In genomic region chr5:24029331-24029771, GRCm38 (mm10) we compare ENCODE assay signal across 8 mouse cellular contexts. TPM values are rescaled to one million over a fixed set of nuclear protein-coding genes. Genes with fewer than 3 reads are reported as not detected.
A peak's percentile ranks its signal among the peaks of the same experiment; 100 is the strongest.
DNase-seq lines count a peak whose midpoint lies in the region; ATAC-seq and TF ChIP-seq lines count a peak whose summit lies in the region.

No protein-coding gene starts in this region.

- H3K4me2 ChIP-seq in liver, embryonic 11.5 days, result peak overlapping the region; percentile 86
- H3K4me2 ChIP-seq in myocyte (ENCODE audit: low read depth), result peak overlapping the region; percentile 92
- H3K4me2 ChIP-seq in stomach, embryonic 16.5 days (ENCODE audit: low read depth, low read length), result peak overlapping the region; percentile 87

- H3K27me3 ChIP-seq in kidney, adult 2 months (replicated peaks; ENCODE audit: control insufficient read depth, insufficient read depth, low read length), result no peaks in the 10 kb centered on the region
- H3K27me3 ChIP-seq in liver, embryonic 11.5 days (replicated peaks; ENCODE audit: control insufficient read depth, insufficient read depth, low read length), result no peaks in the 10 kb centered on the region
- no peaks in the 10 kb centered on the region for H3K27me3 ChIP-seq in myocyte (ENCODE audit: control insufficient read depth, insufficient read depth, insufficient read length)
- H3K27me3 ChIP-seq in stomach, embryonic 16.5 days (ENCODE audit: control insufficient read depth, insufficient read depth, low read length), result no peaks in the 10 kb centered on the region

- ATAC-seq in granulocyte monocyte progenitor cell, adult 5-6 weeks (replicated peaks; ENCODE audit: poor library complexity, severe bottlenecking), result peak; percentile 40
- peak; percentile 59 for ATAC-seq in liver, embryonic 11.5 days (replicated peaks; ENCODE audit: low FRiP score)
- ATAC-seq in stomach, embryonic 16.5 days (ENCODE audit: insufficient read depth, low FRiP score), result 0 out of 2 replicates have a peak, but pooled peaks have one; percentile 27

- H3K4me1 ChIP-seq in kidney, adult 2 months (ENCODE audit: control insufficient read depth, insufficient read depth, low read length), result no peaks in the 10 kb centered on the region; the same call in 1 of the 2 replicates
- H3K4me1 ChIP-seq in liver, embryonic 11.5 days (replicated peaks; ENCODE audit: control insufficient read depth, insufficient read depth, low read length), result peaks cover 6% of the 10 kb centered on the region
- H3K4me1 ChIP-seq in stomach, embryonic 16.5 days (ENCODE audit: control insufficient read depth, insufficient read depth, low read length), result 0 out of 2 replicates have a peak, but pooled peaks cover 8% of the 10 kb centered on the region

- peak; percentile 43 for DNase-seq in 3134 (ENCODE audit: extremely low read depth, insufficient read length, low spot score)
- DNase-seq in T-cell, adult 2 months (ENCODE audit: low spot score), result peak; percentile 71
- DNase-seq in cerebellum, postnatal 36 days, result peak; percentile 29 to 35
- peak; percentile 79 for DNase-seq in kidney, adult 2 months
- peak; percentile 65 for DNase-seq in liver, embryonic 11.5 days (ENCODE audit: low spot score)

- peaks cover 26% of the 10 kb centered on the region for H3K79me2 ChIP-seq in myocyte (ENCODE audit: control insufficient read depth, insufficient read depth)

- no peaks in the 10 kb centered on the region for H3K9me3 ChIP-seq in liver, embryonic 11.5 days (ENCODE audit: control insufficient read depth, low read length)
- H3K9me3 ChIP-seq in stomach, embryonic 16.5 days (replicated peaks; ENCODE audit: control insufficient read depth, low read length), result no peaks in the 10 kb centered on the region

- 6% methylated on average over 11 of the region's 11 CpGs for WGBS in kidney, adult 2 months
- 2% methylated on average over 11 of the region's 11 CpGs for WGBS in liver, embryonic 11.5 days
- 3% methylated on average over 11 of the region's 11 CpGs for WGBS in stomach, embryonic 16.5 days

- no peak for TF ChIP-seq POLR2A in kidney, adult 2 months (IDR thresholded peaks at IDR 0.05; ENCODE audit: low read depth, low read length)
- no peak for TF ChIP-seq POLR2A in myocyte (IDR thresholded peaks at IDR 0.05; ENCODE audit: insufficient read length, low read depth)

- H3ac ChIP-seq in myocyte (ENCODE audit: control insufficient read depth, insufficient read length), result peak overlapping the region; percentile 66

- H3K9ac ChIP-seq in liver, embryonic 11.5 days (ENCODE audit: low read depth, low read length), result peak overlapping the region; percentile 98
- peak overlapping the region; percentile 89 for H3K9ac ChIP-seq in stomach, embryonic 16.5 days (ENCODE audit: low read length)

- H3K4me3 ChIP-seq in kidney, adult 2 months (ENCODE audit: insufficient read depth, low read depth, low read length), result peak overlapping the region; percentile 87
- H3K4me3 ChIP-seq in liver, embryonic 11.5 days (ENCODE audit: low read depth, low read length), result peak overlapping the region; percentile 83
- peak overlapping the region; percentile 54 for H3K4me3 ChIP-seq in myocyte
- H3K4me3 ChIP-seq in stomach, embryonic 16.5 days (replicated peaks; ENCODE audit: low read length), result peak overlapping the region; percentile 86

- no peaks in the 10 kb centered on the region for H3K36me3 ChIP-seq in kidney, adult 2 months (ENCODE audit: control insufficient read depth, insufficient read depth, low read length)
- H3K36me3 ChIP-seq in liver, embryonic 11.5 days (ENCODE audit: control insufficient read depth, insufficient read depth, low read length), result peaks cover 2% of the 10 kb centered on the region; the same call in 1 of the 2 replicates
- H3K36me3 ChIP-seq in myocyte (ENCODE audit: control insufficient read depth, insufficient read depth), result no peaks in the 10 kb centered on the region
- H3K36me3 ChIP-seq in stomach, embryonic 16.5 days (ENCODE audit: control insufficient read depth, insufficient read depth, low read length), result no peaks in the 10 kb centered on the region

- no peak overlapping the region for H3K27ac ChIP-seq in kidney, adult 2 months (ENCODE audit: insufficient read depth, low read depth, low read length)
- peak overlapping the region; percentile 77 for H3K27ac ChIP-seq in liver, embryonic 11.5 days (ENCODE audit: low read depth, low read length)
- H3K27ac ChIP-seq in stomach, embryonic 16.5 days (ENCODE audit: low read length), result no peak overlapping the region

- TF ChIP-seq CTCF in kidney, adult 2 months (conservative IDR thresholded peaks at IDR 0.05; ENCODE audit: insufficient read depth, insufficient read length, low read depth, low read length), result peak; percentile 58

TF ChIP-seq in myocyte, 11 proteins besides CTCF, POLR2A, EP300 and RAD21:
- TF ChIP-seq TCF3 (IDR thresholded peaks at IDR 0.05; ENCODE audit: insufficient read length, low read depth) (no peak), MAX (IDR thresholded peaks at IDR 0.05; ENCODE audit: low read depth) (no peak), E2F4 (IDR thresholded peaks at IDR 0.05; ENCODE audit: insufficient read depth) (no peak), USF1 (IDR thresholded peaks at IDR 0.05; ENCODE audit: low read depth) (no peak), TCF12 (IDR thresholded peaks at IDR 0.05; ENCODE audit: insufficient read depth, poor library complexity, severe bottlenecking) (no peak), MYOG (IDR thresholded peaks at IDR 0.05; ENCODE audit: control insufficient read depth in 1 of 3, insufficient read depth in 1 of 3, insufficient read length in 2 of 3, low read depth in 2 of 3) (no peak), POLR2AphosphoS2 (IDR thresholded peaks at IDR 0.05; ENCODE audit: insufficient read length, low read depth) (no peak), MYOD1 (IDR thresholded peaks at IDR 0.05; ENCODE audit: control insufficient read depth in 1 of 3, insufficient read length in 2 of 3, low read depth in 2 of 3) (no peak), REST (IDR thresholded peaks at IDR 0.05; ENCODE audit: insufficient read depth, insufficient read length) (no peak), SRF (IDR thresholded peaks at IDR 0.05; ENCODE audit: control insufficient read depth, insufficient read length, low read depth) (no peak), CEBPB (IDR thresholded peaks at IDR 0.05; ENCODE audit: insufficient read depth, poor library complexity, severe bottlenecking) (no peak)

RNA-seq across cellular contexts. Expression of gene Fam126a, which starts 1.1 kb away (rescaled TPM):
- 11.3 and 15.1 TPM in 2 replicates for total RNA-seq in granulocyte monocyte progenitor cell, adult 5-6 weeks (2014; fragmentation: Nextera tagmentation)
- total RNA-seq in granulocyte monocyte progenitor cell, adult 5-6 weeks (2017), result 10.6 and 16.3 TPM in 2 replicates
- polyA plus RNA-seq in kidney, adult 2 months (2012; rRNA removed), result 3.2 and 4.4 TPM in 2 replicates
- polyA plus RNA-seq in liver, embryonic 11.5 days (2014; fragmentation: Nextera tagmentation; extraction: Ambion mirVana), result 39.6 and 48.3 TPM in 2 replicates
- polyA plus RNA-seq in myocyte (2012; fragmentation: generic; extraction: Trizol), result 7.8 TPM
- 15.7 and 19.1 TPM in 2 replicates for polyA plus RNA-seq in stomach, embryonic 16.5 days (2015; fragmentation: Nextera tagmentation; extraction: Ambion mirVana)
